Mouse (Mus musculus) left cerebral cortex, adult 2 months (tissue): ENCODE data around the gene Irf3. TPM values are rescaled to one million over a fixed set of nuclear protein-coding genes. Genes with fewer than 3 reads are reported as not detected.
A peak's percentile ranks its signal among the peaks of the same experiment; 100 is the strongest.

Experiments used
- DNase-seq, 2 experiments: peaks; one replicate each; pipeline ENCODE4 v3.0.0; 2021 to 2022; ENCODE audit warnings: low spot score in 2 of 2, mixed read lengths in 1 of 2; ENCODE audit errors: extremely low spot score in 1 of 2
- H3K27ac ChIP-seq: fragments of 200-600 bp; 2 replicates; pipeline ENCODE4 v1.8.1; 2022
- H3K4me3 ChIP-seq: fragments of 200-600 bp; 2 replicates; pipeline ENCODE4 v1.8.1; 2022
- CTCF ChIP-seq: fragments of 200-600 bp; IDR thresholded peaks from 2 replicates; pipeline ENCODE4 v1.8.1; 2022; ENCODE audit warnings: antibody characterized with exemption, mild to moderate bottlenecking, moderate library complexity
- intact Hi-C: fragments of 180-260 bp; cut with DNase I; formaldehyde crosslinking; loops from one replicate; pipeline ENCODE4 v1.15.1; 2025
- total RNA-seq, 2 experiments: library from RNA; stranded (reverse); gene quantifications; 2 replicates each; pipeline ENCODE4 v1.2.3; 2021

Irf3 gene
- total RNA-seq, 2 experiments from 2014 or later, result 36.4 to 36.9 TPM

DNA sequence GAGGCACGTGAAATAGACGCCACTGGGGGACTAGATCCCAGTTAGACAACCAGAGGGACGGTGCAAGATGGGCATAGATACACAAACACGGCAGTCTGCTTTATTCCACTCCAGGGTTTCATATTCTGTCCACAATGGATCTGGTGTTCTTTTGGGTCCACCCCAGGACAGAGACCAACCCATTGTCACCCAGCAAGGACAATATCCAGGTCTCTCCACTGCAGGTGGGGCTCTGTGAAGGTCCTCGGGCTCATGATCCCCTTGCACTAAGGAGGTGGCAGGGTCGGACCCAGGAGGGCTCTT lies 22.4 kb upstream of the Irf3 start:
- no peak for TF ChIP-seq CTCF
- H3K27ac ChIP-seq, result peak overlapping the region; percentile 54
- no peak for DNase-seq
- peak overlapping the region; percentile 84 for H3K4me3 ChIP-seq
- intact Hi-C loops, result no loop called here

- no peak overlapping the region for H3K4me3 ChIP-seq
Observed at GRCm38 (mm10) chr7:44978300-44978699, 19.1 kb upstream of the Irf3 start.

GRCm38 (mm10) chr7:44981539-44981938 lies 15.9 kb upstream of the Irf3 start:
- intact Hi-C loops, result loop anchor here (5.0 kb wide), 1 partner anchor 86 kb away; no protein-coding TSS in a partner anchor
- DNase-seq, result no peak
- no peak overlapping the region for H3K4me3 ChIP-seq
- TF ChIP-seq CTCF, result no peak
- no peak overlapping the region for H3K27ac ChIP-seq

More at GRCm38 (mm10) chr7:44978300-44978699, 19.1 kb upstream of the Irf3 start:
- H3K27ac ChIP-seq, result no peak overlapping the region
- intact Hi-C loops, result no loop called here
- no peak for DNase-seq
- TF ChIP-seq CTCF, result peak; percentile 15; the same call in 1 of the 2 replicates

GRCm38 (mm10) chr7:44983085-44983484 lies 14.4 kb upstream of the Irf3 start:
- intact Hi-C loops, result loop anchor here (5.0 kb wide), 1 partner anchor 84 kb away; no protein-coding TSS in a partner anchor
- H3K27ac ChIP-seq, result no peak overlapping the region
- no peak overlapping the region for H3K4me3 ChIP-seq
- peak; percentile 97 for TF ChIP-seq CTCF
- peak; percentile 75 to 88 for DNase-seq

- intact Hi-C loops, result loop anchor here (5.0 kb wide), 1 partner anchor 83 kb away; no protein-coding TSS in a partner anchor
- Histone ChIP-seq H3K4me3 (no peak overlapping the region), H3K27ac (no peak overlapping the region)
- TF ChIP-seq CTCF, result no peak
- DNase-seq, result no peak
Observed at GRCm38 (mm10) chr7:44983944-44984832, 13.3 kb upstream of the Irf3 start.

GRCm38 (mm10) chr7:44984833-44985164 lies 12.6 kb upstream of the Irf3 start:
- intact Hi-C loops, result loop anchor here (5.0 kb wide), 1 partner anchor 83 kb away; no protein-coding TSS in a partner anchor
- no peak for DNase-seq
- TF ChIP-seq CTCF, result no peak
- Histone ChIP-seq H3K27ac (no peak overlapping the region), H3K4me3 (no peak overlapping the region)

DNA sequence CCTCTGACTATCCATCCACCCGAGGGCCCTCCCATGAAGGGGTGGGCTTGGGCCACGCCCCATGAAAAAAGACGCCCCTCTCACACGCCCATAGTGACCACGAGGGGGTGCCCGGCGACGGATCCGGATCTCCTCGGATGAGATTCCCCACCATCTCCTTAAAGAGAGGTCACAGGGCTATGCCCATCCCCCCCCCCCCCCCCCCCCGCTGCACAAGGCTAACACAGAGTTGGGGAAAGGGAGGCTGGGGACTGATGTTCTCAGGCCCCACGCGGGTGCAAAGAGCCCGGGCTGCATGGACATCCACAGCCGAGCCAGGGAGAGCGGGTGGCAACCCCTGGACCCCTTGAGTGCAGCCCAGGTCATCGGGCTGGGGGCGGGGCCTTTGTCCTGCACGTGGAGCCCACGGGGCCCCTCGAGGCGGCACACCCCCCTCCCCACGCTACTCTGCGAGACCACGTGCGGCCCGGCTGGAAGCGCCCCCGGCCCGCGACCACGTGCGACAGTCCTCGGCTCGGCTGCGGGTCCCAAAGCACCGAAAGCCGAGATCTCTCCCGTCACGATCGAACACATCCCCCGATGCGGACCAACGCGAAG lies 11.8 kb upstream of the Irf3 start:
- DNase-seq, result peak; percentile 43 to 62
- peak; percentile 27 for TF ChIP-seq CTCF
- H3K27ac ChIP-seq, result peak overlapping the region; percentile 96
- intact Hi-C loops, result no loop called here
- peak overlapping the region; percentile 97 for H3K4me3 ChIP-seq

DNA sequence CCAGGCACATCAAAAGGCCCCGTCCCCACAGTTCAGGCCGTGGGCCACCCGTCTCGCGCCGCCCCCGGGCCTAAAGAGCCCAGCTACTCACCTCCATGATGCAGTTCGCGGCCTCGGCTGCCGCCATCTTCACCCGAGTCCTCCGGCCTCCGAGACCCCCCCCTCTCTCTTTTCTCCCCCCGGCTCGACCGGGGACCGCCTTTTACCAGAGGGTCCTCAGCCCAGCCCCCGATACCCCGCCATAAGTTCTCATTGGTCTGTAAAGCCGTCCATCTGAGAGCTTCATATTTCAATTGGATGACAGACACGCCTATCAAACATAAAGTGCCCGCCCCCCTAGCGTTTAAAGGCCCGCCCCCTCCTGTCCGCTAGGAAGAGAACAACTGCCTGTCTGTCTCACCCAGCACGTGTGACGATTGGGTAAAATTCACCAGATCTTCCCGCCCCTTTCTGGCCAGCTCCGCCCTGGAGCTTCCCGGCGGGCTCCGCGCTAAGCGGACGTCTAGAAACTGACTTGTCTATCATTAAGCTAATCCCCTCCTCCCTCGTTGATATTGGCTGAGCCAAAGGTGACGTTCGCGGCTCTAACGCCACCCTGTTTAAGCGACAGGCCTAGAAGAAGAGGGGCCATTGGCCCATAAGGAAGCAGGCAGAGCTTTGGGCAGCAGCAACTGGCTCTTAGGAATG lies 11.1 kb upstream of the Irf3 start, which contains the start of gene Prmt1:
Prmt1 (minus strand) TSS at position 377 of the 687 bp plus-strand sequence.
- peak; percentile 95 to 98 for DNase-seq
- no peak for TF ChIP-seq CTCF
- Histone ChIP-seq H3K4me3 (peak within 1 kb of the TSS; percentile 97), H3K27ac (peak within 1 kb of the TSS; percentile 96)
- intact Hi-C loops, result no loop called here

DNA sequence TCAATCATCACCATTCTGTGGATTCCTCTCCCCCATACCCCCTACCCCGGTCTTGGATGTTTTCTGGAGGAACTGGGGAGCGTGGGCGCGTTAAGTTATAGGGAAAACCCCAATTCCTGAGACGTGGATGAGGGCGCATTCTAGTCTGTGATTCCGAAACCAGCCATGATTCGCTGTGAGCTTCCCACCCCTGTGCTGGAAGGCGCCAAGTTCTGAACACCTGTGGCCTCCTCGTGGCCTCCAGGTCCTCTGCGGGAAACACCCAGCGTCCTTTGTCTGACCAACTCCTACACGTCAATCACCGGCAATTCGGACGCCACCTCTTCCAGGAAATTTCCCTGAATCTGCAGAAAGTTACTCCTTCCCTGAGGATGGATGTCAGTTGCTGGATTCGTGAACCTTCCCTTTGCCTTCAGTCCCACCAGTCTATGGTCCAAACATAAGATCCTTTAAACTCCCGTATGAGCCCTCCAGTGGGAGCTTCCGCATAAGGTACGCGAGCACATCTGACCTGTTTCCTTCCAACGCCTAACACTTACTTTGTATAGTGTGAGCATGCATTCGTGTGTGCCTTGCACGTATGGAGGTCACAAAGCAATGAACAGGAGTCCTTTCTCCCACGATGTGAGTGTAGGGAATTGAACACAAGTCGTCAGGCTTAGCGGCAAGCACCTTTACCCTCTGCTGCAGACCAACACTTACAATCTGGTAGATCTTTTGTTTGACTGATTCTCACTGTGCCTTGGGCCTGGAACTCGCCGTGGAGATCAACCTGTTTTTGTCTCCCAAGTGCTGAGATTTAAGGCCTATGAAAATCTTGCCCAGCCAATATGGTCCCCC lies 10.3 kb upstream of the Irf3 start:
- Histone ChIP-seq H3K4me3 (peak overlapping the region; percentile 56), H3K27ac (peak overlapping the region; percentile 88)
- no peak for TF ChIP-seq CTCF
- no peak for DNase-seq
- intact Hi-C loops, result no loop called here

- intact Hi-C loops, result no loop called here
- TF ChIP-seq CTCF, result no peak
- Histone ChIP-seq H3K27ac (no peak overlapping the region), H3K4me3 (peak overlapping the region; percentile 76)
- DNase-seq, result no peak
Observed at GRCm38 (mm10) chr7:44996672-44997071, 776 bp upstream of the Irf3 start.

- peak overlapping the region; percentile 75 for H3K27ac ChIP-seq
- DNase-seq, result no peak
- TF ChIP-seq CTCF, result no peak
- intact Hi-C loops, result loop anchor here (2.0 kb wide), 1 partner anchor 17 kb away; no protein-coding TSS in a partner anchor
- H3K4me3 ChIP-seq, result peak overlapping the region; percentile 76
Observed at GRCm38 (mm10) chr7:44997940-44998428, 536 bp downstream of the Irf3 start.
